Mouse (Mus musculus): ENCODE measurements around the gene Pus7. TPM values are rescaled to one million over a fixed set of nuclear protein-coding genes. Genes with fewer than 3 reads are reported as not detected.

Pus7 gene
- total and polyA plus RNA-seq, 3 experiments = 95.8 to 142 TPM; not detected in 1

GRCm38 (mm10) chr5:23697457-23697856 is 86.1 kb downstream of the Pus7 start:
- H3K9ac ChIP-seq (ENCODE audit: control insufficient read depth, low read depth, low read length, poor library complexity, severe bottlenecking) = no peak overlapping the region
- no peak overlapping the region for H3K4me3 ChIP-seq (ENCODE audit: control insufficient read depth in 1 of 2, insufficient read depth in 1 of 2, low read depth in 2 of 2, low read length in 2 of 2)
- H3K9me3 ChIP-seq (replicated peaks; ENCODE audit: insufficient read depth, low read length) = 0 out of 2 replicates have a peak, but pooled peaks cover 2% of the 10 kb centered on the region
- H3K79me2 ChIP-seq (ENCODE audit: control insufficient read depth, insufficient read depth, low read length, poor library complexity) = no peaks in the 10 kb centered on the region
- TF ChIP-seq EP300 (IDR thresholded peaks at IDR 0.05; ENCODE audit: low read depth in 1 of 2, low read length in 2 of 2) (no peak), HCFC1 (IDR thresholded peaks at IDR 0.05; ENCODE audit: low read depth, low read length) (no peak), ELF1 (IDR thresholded peaks at IDR 0.05; ENCODE audit: low read depth, low read length) (no peak), MEF2A (IDR thresholded peaks at IDR 0.05; ENCODE audit: extremely low read depth, insufficient replicate concordance, low read depth, low read length, poor library complexity, severe bottlenecking) (no peak), POLR2A (IDR thresholded peaks at IDR 0.05; ENCODE audit: control insufficient read depth in 1 of 2, insufficient read depth in 1 of 2, low read depth in 1 of 2, low read length in 2 of 2, poor library complexity in 1 of 2) (no peak), CTCF (IDR thresholded peaks at IDR 0.05 in 2 of 3, conservative IDR thresholded peaks at IDR 0.05 in 1 of 3; ENCODE audit: control insufficient read depth in 1 of 3, insufficient read depth in 1 of 3, low read depth in 2 of 3, low read length in 3 of 3, poor library complexity in 1 of 3, severe bottlenecking in 1 of 3) (no peak), TAL1 (IDR thresholded peaks at IDR 0.05; ENCODE audit: low read length) (no peak), NELFE (IDR thresholded peaks at IDR 0.05; ENCODE audit: low read depth, low read length) (no peak), POLR2AphosphoS2 (IDR thresholded peaks at IDR 0.05; ENCODE audit: low read length) (no peak), KAT2A (conservative IDR thresholded peaks at IDR 0.05; ENCODE audit: low read depth, low read length) (no peak), JUND (IDR thresholded peaks at IDR 0.05; ENCODE audit: low read depth, low read length) (no peak), USF2 (IDR thresholded peaks at IDR 0.05; ENCODE audit: borderline replicate concordance in 1 of 2, insufficient read depth in 1 of 2, low read depth in 1 of 2, low read length in 2 of 2) (no peak), GATA1 (IDR thresholded peaks at IDR 0.05; ENCODE audit: low read depth, low read length) (no peak)
- no peak for DNase-seq (ENCODE audit: low read depth, low spot score)
- no peak overlapping the region for H3K27ac ChIP-seq (ENCODE audit: control insufficient read depth, low read depth, low read length)
- peaks cover 0 to 18% of the 10 kb centered on the region in 2 experiments; a peak in 2 of 4 replicates for H3K36me3 ChIP-seq (ENCODE audit: control insufficient read depth in 1 of 2, insufficient read depth in 2 of 2, low read length in 2 of 2)
- H3K27me3 ChIP-seq (ENCODE audit: control insufficient read depth in 1 of 2, insufficient read depth in 2 of 2, low read length in 2 of 2) = no peaks in the 10 kb centered on the region
- H3K4me1 ChIP-seq (ENCODE audit: control insufficient read depth in 1 of 2, insufficient read depth in 2 of 2, low read length in 2 of 2) = no peaks in the 10 kb centered on the region

Other genes with a start within 250 kb of the Pus7 start
- gene Srpk2, start 99.1 kb downstream of the Pus7 start, total RNA-seq (2012; rRNA removed) = 11.2 and 13.3 TPM in 2 replicates
- 10 to 100 TPM; 16.9 to 41.7 TPM for gene Srpk2, start 99.1 kb downstream of the Pus7 start, polyA plus RNA-seq (2012; ENCODE audit: insufficient read depth in 1 of 2, insufficient read length in 2 of 2, low read depth in 1 of 2, low replicate concordance in 2 of 2, missing spikeins in 1 of 2)
- 31.9 and 42.5 TPM in 2 replicates for gene Rint1, start 4.0 kb upstream of the Pus7 start, total RNA-seq (2012; rRNA removed)
- 100 to 1,000 TPM in 1 of 2 experiments, 10 to 100 TPM in 1; 48.8 to 419 TPM for gene Rint1, start 4.0 kb upstream of the Pus7 start, polyA plus RNA-seq (2012; ENCODE audit: insufficient read depth in 1 of 2, insufficient read length in 2 of 2, low read depth in 1 of 2, low replicate concordance in 2 of 2, missing spikeins in 1 of 2)
- gene Tomm7, start 60.5 kb upstream of the Pus7 start, total RNA-seq (2012; rRNA removed) = 239 and 264 TPM in 2 replicates
- 100 to 1,000 TPM in 1 of 2 experiments, not detected in 1; 194 TPM for gene Tomm7, start 60.5 kb upstream of the Pus7 start, polyA plus RNA-seq (2012; ENCODE audit: insufficient read depth in 1 of 2, insufficient read length in 2 of 2, low read depth in 1 of 2, low replicate concordance in 2 of 2, missing spikeins in 1 of 2)
- gene Fam126a, start 247.0 kb upstream of the Pus7 start, total RNA-seq (2012; rRNA removed) = 30.0 and 30.4 TPM in 2 replicates
- gene Fam126a, start 247.0 kb upstream of the Pus7 start, polyA plus RNA-seq (2012; ENCODE audit: insufficient read depth in 1 of 2, insufficient read length in 2 of 2, low read depth in 1 of 2, low replicate concordance in 2 of 2, missing spikeins in 1 of 2) = 10 to 100 TPM; 34.7 to 51.1 TPM

All from MEL (cell line).